Mouse (Mus musculus) cerebellum, postnatal 25 days (tissue): ENCODE measurements around the gene Rnf212.
A peak's percentile ranks its signal among the peaks of the same experiment; 100 is the strongest.

ENCODE experiments used
- DNase-seq, 2 experiments: peaks; one replicate each; pipeline ENCODE4 v3.0.0; 2021; ENCODE audit warnings: mixed read lengths in 2 of 2

Gene Rnf212

DNA sequence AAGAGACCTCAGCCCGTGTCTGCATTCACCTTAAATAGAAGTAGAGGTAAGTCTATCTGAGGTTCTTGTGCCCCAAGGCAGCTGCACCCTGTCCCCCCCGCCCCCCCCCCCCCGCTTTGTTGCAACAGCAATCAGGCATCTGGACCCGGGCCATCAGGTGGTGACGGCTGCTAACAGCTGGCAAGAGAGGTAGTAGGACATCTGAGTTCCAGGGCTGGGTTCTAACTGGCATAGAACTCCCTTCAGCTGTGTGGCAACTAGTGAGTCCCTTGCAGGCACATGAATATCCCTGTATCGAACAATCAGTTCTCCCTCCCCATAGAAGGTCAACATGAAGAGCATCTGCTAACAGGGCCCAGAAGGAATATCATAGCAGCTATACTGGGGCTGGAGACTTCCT is 62.8 kb downstream of the Rnf212 start:
- no peak for DNase-seq

DNA sequence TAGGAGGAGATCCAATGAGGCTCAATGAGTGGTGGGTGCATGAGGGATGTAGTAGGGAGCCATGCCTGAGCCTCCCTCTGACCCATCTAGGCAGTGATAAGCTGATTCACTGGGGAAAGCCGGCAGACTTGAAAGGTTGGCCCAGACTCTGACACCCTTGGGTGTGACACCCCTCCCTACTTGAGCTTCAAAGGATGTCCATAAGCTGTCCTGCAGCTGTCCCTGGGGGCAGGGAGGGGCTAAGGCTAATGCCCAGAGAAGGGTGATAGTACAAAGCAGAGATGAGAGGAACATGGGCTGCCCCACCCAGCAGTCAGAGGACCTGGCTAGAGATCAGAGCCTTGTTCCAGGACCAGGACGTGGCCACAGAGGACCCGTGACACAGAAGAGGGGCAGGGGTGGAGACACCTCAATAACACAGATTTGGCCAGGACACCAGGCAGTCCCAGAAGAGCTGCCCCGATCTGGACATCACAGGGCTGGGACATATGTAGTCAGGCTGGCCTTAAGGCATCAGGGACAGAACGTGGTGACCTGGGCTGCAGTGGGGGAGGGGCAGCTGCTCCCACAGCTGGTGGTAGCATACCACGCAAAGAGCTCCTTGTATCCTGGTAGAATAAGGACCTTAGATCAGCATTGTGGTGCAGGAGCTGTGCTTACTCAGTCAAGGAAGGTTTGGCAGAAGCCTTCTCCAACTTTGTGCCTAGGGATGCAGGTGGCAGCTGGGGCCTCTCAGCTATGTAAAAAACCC is 65.6 kb downstream of the Rnf212 start:
- DNase-seq: no peak

DNA sequence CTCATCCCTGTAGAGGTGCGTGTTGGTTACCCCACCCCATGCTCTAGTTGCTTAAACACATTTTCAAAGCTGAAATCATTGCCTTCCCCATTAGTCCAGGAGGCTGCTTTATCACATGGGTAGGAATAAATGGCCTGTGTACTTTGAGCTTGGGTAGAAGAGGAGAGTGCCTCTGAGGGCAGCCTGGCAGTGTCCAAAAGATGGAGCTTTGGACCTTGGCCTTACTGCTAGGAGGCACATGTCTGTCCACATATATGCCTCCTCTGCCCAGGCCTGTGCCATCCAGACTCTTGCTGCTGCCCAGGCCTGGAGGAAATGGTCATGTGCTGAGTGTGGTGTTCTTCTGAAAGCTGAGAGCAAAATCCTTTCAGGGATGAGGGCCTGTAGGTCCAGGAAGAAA is 66.4 kb downstream of the Rnf212 start:
- no peak for DNase-seq

DNA sequence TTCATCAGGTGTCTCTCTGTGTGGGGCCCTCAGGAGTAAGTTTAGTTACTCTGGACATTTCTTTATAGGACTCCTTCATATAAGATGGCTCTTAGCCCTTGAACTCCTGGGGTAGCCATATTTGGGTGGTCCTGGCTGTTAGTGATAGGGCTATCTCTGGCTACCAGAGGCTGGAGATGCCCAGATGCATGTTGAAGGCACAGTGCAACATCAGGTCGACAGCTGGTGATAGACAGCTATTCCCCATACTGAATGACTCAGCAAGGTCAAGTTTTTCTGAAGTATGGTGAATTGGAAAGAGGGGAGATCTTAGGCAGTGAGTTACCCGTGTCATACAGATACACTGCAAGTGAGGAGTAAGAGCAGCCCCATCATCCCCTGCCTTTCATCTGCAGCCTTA is 67.0 kb downstream of the Rnf212 start:
- DNase-seq: no peak

DNA sequence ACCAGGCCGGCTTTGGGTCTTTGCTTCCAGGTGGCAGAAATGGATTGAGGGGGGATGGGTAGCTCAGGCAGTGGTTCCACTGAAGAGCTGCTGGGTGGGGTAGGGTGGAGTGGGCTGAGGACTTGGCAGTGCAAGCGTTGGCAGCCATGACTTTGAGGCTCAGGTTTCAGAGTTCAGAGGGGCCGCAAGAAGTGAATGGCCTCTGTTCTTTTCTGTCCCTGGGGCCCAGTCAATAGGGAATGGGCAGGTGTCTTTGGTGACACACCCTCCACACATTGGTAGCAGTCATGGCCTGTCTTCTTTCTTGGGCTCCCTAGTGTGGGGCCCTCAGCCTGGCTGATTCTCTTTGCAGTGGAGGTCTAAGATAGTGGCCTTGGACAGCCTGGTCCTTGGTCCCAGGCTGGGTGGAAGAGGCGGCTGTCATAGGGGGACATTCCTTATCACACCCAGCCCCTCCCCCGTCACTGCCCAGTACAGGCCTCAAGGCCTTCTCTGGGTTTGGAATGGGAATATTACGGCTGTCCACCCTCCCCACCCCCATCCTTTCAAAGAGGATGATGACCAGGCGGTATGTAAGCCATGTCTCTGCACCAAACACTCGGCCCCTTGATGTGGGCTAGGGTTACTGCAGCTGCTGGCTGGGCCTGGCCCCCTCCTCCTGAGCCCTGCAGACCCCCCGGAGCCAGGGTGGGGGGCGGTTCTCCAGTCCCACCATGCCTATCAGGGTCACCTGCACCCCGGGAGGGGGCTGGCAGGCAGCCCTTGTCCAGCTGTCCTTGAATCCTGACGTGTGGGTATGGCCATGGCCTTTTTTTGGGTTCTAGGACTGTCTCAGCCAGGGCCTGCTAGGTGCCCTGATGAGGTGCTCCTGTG is 70.8 kb downstream of the Rnf212 start:
- no peak for DNase-seq

DNA sequence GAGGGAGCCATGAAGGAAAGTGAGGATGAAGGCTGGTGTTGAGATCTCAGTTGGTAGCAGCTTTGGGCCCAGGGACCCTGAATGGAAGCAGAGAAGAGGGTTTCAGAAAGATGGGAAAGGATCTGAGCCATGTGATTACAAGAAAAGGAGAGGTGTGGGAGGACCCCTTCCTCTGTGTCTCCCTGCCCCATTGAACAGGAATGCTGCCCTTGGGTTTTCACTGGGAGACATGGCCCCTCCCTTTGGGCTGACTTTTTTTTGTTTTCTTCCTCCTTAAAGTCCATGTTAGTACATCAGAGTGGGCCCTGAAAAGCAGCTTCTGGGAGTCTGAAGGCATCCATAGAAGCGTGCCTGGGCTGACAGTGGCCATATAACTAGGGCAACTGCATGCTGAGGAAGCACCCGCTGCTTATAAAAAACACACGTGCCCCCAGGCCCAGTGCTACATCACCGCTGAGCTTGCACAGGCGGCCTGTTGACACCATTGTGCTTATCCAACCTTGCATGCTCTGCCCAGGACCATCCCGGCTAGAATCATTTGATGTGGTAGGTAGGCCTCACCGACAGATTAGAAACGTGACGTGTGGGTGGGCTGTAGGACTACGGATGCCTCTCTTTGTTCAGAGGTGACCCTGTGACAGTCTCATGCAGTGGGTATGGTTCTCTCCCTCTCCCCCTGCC is 73.3 kb downstream of the Rnf212 start:
- DNase-seq: no peak

DNA sequence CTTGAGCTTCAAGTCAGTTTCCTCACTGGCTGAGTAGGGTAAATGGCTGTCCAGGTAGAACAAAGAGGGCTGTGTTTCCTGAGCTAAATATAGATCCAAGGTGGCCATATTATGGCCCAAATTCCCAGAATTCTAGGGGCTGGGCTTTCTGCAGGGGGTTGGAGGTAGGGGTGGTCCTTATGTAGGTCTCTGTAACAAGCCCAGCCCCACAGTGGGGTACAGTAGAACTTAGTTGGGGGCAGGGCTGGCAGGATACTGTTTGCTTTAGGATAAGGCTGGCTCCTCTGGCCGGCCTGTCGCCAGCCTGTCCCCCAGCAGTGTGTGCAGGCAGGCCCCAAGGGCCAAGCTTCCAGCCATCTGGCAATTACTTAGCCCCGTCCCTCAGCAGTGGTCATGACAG is 74.4 kb downstream of the Rnf212 start:
- DNase-seq: no peak

DNA sequence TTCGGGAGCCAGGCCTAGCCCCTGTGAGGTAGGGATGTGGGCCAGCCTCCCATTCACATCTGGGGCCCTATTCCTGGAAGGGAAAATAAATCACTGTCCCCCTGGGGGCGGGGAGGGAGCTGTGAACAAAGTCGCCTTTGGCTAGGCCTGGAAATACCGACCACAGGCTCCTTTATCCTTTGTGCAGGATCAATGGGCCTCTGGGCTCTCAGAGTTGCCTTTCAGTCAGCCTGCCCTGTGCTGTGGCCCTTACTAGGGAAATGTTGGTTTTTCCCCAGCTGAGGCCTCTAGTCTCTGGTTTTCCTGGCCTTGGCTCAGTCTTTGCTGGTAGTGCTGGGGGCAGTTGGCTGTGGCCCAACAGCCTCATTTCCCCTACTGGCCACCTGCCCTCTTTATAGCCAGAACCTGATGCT is 77.4 kb downstream of the Rnf212 start:
- peak in 1 of 2 experiments; percentile 29 for DNase-seq

DNA sequence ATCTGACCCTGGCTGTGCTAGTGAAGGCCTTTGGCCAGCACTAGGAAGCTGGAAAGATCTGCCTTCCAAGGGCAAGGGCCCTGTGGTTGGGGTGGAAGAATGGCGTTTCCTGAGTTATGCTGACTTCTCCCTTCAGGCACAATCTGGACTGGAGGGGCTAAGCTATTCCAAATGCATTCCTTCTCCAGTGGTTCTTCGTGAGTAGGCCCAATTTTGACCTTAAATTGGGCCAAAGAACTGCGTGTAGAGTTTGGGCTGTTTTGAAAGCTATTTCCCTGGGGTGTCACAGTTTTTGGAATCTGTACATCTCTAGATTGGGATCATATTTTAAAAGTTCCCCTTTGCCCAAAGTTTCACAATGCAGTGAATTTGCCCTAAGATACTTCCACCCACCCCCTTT is 78.2 kb downstream of the Rnf212 start:
- no peak for DNase-seq

DNA sequence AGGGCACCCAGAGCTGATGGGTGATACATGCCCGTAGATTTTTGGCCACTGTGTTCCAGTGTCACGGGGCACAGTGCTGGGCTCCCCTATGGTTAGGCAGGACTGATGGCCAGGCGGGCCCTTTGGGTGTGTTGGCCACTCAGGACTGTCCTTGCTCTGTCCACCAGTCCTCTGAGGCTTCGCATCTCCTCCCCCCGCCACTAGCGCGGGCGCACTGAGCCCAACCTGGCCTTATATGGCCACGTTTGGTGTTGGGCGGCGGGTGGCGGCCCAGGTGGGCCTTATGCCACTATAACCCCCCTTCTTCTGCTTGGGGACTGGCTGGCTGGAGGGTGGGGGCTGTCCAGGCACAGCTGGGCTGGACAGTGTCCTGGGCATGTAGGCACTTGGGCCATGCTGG is 78.9 kb downstream of the Rnf212 start:
- no peak for DNase-seq

DNA sequence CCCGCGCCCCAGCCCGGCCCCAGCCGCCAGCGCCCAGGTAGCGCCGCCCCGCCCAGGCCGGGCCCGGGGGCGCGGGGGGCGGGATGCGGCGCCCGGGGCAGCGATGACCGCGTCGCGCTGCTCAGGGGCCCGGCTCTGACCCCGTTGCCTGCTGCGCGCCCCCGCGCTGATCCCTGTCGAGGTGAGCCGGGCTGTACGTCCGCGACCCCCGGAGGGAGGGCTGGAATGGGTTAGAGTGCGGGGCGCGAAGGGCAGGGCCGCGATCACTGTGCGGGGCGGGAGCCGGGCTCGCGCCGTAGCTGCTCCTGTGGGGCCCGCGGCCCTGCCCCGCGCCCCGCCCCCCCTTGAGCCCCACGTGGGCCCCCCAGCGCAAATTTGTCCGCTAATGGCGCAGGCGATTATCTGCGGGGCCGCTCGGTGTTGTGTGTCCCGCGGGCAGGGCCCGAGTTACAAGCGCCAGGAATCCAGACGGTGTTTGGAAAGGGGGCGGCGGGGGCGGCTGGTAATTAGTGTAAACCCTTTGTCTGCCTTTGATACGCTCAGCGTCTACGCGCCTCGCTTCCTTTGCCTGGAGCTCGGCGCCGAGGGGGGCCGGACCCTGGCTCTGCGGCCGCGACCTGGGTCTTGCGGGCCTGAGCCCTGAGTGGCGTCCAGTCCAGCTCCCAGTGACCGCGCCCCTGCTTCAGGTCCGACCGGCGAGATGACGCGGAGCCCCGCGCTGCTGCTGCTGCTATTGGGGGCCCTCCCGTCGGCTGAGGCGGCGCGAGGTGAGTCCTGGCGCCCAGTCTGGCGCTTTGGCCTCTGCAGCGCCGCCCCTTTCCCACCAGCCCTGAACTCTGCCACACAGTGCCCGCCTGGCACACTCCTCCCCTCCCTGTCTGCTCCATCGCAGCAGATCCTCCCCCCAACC is 80.2 kb downstream of the Rnf212 start:
- peak in 1 of 2 experiments; percentile 27 for DNase-seq

DNA sequence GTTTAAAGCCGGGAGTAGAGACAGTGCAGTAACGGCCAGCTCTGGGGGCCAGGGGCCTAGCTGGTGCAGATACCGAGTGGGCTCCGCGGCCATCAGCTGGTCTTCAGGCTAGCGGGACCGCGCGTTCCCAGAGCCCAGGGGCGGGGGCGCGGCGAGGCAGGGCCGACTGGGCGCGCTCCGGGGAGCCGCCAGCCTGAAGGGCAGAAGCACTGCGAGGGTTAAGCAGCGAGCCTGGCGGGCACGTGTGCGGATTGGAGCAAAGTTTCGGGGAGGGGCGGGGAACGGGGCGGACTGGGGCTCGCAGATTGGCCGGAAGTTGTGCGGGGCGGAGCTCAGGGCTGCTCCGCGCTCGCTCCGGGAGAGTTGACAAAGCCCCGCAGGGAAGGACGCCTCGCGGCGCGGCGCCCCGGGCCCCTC is 80.9 kb downstream of the Rnf212 start:
- DNase-seq: peak; percentile 44 to 70

DNA sequence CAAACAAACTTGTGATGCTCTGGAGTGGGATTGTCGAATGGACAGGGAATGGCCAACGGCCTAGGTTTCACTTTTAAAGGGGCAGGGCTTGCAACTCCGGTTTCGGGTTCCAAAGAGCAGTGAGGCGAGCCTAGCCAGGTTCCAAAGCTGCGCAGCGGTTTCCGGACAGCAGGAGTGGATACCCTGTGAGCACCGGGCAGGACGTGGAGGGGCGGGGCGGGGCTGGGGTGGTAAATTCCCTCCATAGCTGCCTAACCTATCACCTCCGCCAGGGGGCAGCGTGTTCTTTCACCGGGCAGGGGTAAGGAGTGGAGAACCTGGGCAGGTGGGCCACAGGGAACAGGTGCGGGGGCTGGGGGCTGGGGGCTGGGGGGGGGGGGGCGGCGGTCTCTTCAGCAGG is 82.5 kb downstream of the Rnf212 start, which contains the start of gene Fgfrl1:
TSS of gene Fgfrl1 (plus strand) at position 112 of the 400 bp plus-strand sequence.
- peak in 1 of 2 experiments; percentile 54 for DNase-seq

DNA sequence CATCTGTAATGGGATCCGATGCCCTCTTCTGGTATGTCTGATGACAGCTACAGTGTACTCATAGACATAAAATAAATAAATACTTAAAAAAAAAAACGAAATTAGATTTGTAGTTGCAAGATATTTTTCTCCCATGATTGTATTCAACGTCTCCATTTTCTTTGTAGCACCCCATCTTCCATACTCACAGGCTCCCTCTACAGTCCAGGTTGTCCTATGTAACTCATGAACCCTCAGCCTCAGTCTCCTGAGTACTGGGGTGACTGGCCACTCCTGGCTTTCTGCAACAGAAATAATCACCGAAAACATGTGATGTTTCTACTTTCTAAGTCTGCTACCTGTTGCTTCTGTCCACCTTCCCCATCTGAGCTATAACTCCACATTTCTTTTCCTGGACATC is 83.6 kb downstream of the Rnf212 start:
- DNase-seq: no peak

DNA sequence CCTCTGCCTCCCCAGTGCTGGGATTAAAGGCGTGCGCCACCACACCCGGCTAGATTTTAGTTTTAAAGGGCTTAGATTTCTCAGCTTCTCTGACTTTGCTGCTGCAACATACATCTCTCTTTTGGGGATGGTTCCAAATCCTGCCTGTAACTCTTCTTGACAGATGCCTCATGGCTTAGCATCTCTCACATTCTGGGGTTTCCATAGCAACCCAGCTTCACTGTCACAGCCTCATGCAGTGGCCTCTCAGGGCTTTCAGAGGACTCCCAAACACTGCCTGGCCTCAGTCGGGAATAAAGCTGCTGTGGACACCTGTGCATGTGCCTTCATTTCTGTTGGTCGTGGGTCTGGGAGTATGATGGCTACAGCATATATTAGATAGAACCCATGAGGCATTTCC is 85.7 kb downstream of the Rnf212 start:
- DNase-seq: no peak

DNA sequence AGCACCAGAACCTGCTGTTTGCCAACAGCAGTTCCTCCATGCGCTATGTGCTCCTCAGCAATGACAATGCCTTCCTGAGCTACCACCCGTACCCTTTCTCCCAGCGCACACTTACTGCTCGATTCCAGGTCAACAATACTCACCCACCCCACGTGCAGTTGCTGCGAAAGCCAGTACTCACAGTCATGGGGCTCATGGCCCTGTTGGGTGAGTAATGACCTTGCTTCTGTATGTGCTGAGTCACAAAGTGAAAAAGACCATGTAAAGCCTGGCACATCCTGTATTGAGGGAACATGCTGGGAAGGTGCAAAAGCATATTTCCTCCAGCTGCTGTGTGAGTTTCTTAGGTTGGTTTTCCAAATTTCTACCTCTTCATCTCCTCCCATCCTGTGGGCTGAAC is 93.9 kb downstream of the Rnf212 start:
- DNase-seq: no peak

DNA sequence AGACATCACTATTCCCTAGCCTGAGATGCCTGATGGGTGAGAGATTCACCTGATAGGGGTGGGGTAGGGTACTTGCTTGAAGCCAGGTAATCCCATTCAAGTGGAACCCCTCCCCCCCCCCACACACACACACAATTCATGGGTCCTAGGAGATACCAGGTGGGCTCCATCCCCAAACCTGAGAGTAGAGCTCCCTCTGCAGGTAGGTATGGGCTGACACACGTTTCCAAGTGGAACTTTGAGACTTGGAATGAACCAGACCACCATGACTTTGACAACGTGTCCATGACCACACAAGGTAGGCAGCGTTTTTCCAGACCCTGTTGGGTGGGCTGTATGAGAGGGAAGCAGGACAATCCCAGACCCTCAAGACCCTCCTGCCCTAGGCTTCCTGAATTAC is 94.9 kb downstream of the Rnf212 start:
- no peak for DNase-seq
